Mouse (Mus musculus) brain, embryonic 14.5 days (tissue): ENCODE results near the gene Bach2.

Experiments
- CTCF ChIP-seq: fragments of 200-500 bp; IDR thresholded peaks from 2 replicates; pipeline ENCODE4 v1.5.1; 2012; ENCODE audit warnings: inconsistent platforms, mild to moderate bottlenecking, moderate library complexity, borderline replicate concordance; ENCODE audit not compliant: insufficient read depth, insufficient read length; ENCODE audit errors: extremely low read depth
- POLR2A ChIP-seq: fragments of 200-500 bp; IDR thresholded peaks from 2 replicates; pipeline ENCODE4 v1.6.1; 2012; ENCODE audit warnings: mild to moderate bottlenecking, inconsistent platforms, borderline replicate concordance; ENCODE audit not compliant: poor library complexity, insufficient read depth, insufficient read length, severe bottlenecking; ENCODE audit errors: extremely low read depth

DNA sequence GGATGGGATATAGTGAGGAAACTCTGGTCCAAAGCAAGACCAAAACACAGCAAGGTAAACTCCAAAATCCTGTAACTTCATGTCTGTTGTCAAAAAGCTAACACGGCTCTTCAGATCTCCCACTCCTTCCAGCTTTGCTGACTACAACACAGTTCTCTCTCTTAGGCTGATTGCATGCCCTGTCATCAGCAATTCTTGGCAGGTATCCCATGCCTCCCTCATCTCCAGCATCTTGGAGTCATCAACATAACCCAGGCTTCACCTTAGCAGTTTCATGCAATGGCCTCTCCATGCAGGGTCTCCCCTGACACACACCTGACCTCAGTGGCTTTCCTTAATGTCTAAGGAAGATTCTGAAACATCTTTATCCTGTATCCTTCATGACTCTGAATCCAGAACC, 310.5 kb downstream of the Bach2 start:
- TF ChIP-seq CTCF, result no peak
- no peak for TF ChIP-seq POLR2A
